Mouse (Mus musculus) bone marrow macrophage, adult 2 months (primary cell): Measurements from ENCODE around the gene Cacnb2.

Experiments used
- CTCF ChIP-seq: IDR thresholded peaks from 2 replicates; pipeline ENCODE4 v1.5.1; 2012; ENCODE audit warnings: low read depth, mild to moderate bottlenecking, low read length, moderate library complexity
- POLR2A ChIP-seq: IDR thresholded peaks from 2 replicates; pipeline ENCODE4 v1.6.1; 2012; ENCODE audit warnings: mild to moderate bottlenecking, low read depth, low read length, borderline replicate concordance

- no peak for TF ChIP-seq CTCF
- TF ChIP-seq POLR2A = no peak
Observed at GRCm38 (mm10) chr2:14739510-14739909, 136.6 kb downstream of the Cacnb2 start.
